Mouse (Mus musculus) forebrain, postnatal 0 days (tissue): ENCODE measurements around the gene 2310030G06Rik. TPM values are rescaled to one million over a fixed set of nuclear protein-coding genes. Genes with fewer than 3 reads are reported as not detected.

ENCODE experiments used
- ATAC-seq: fragments of 200-750 bp; cut with Nextera tagmentation; 2 replicates; pipeline ENCODE4 v1.8.0; 2017; ENCODE audit warnings: mild to moderate bottlenecking, moderate library complexity
- DNase-seq: peaks from one replicate; pipeline ENCODE4 v3.0.0-alpha.2; 2015
- H3K27ac ChIP-seq: fragments of 300-500 bp; sonication (generic); 2 replicates; pipeline ENCODE4 v1.5.1; 2014; ENCODE audit warnings: low read depth, mild to moderate bottlenecking, antibody characterized with exemption, low read length, moderate library complexity, mixed read lengths
- H3K27me3 ChIP-seq: fragments of 300-500 bp; sonication (generic); 2 replicates; pipeline ENCODE4 v1.6.1; 2014; ENCODE audit warnings: mild to moderate bottlenecking, low read length, mixed read lengths; ENCODE audit not compliant: insufficient read depth
- H3K36me3 ChIP-seq: fragments of 300-500 bp; sonication (generic); 2 replicates; pipeline ENCODE4 v1.6.1; 2014; ENCODE audit warnings: mild to moderate bottlenecking, moderate library complexity; ENCODE audit not compliant: insufficient read depth
- H3K4me1 ChIP-seq: fragments of 300-500 bp; sonication (generic); 2 replicates; pipeline ENCODE4 v1.6.1; 2014; ENCODE audit warnings: antibody characterized with exemption; ENCODE audit not compliant: insufficient read depth
- H3K4me2 ChIP-seq: fragments of 300-500 bp; sonication (generic); 2 replicates; pipeline ENCODE4 v1.6.1; 2014; ENCODE audit warnings: low read depth, mild to moderate bottlenecking, moderate library complexity
- H3K4me3 ChIP-seq: fragments of 300-500 bp; sonication (generic); 2 replicates; pipeline ENCODE4 v1.5.1; 2014; ENCODE audit warnings: low read depth, low read length, mixed read lengths
- H3K9ac ChIP-seq: fragments of 300-500 bp; sonication (generic); 2 replicates; pipeline ENCODE4 v1.6.1; 2014; ENCODE audit warnings: mild to moderate bottlenecking
- H3K9me3 ChIP-seq: fragments of 300-500 bp; sonication (generic); 2 replicates; pipeline ENCODE4 v1.6.1; 2016; ENCODE audit warnings: low read length
- CTCF ChIP-seq: sonication (generic); IDR thresholded peaks from 2 replicates; pipeline ENCODE4 v1.5.1; 2016; ENCODE audit warnings: antibody characterized with exemption, control low read depth, low read depth
- WGBS: fragments of 180-500 bp; shearing (Covaris S2); extraction: QIAGEN DNeasy Blood & Tissue Kit; methylation state at CpG from one replicate; pipeline ENCODE4 v1.1.7; 2014; 5-methylcytosine and 5-hydroxymethylcytosine counted together
- polyA plus RNA-seq: library from polyadenylated mRNA; unstranded; fragments of >200 nt; fragmentation: Nextera tagmentation; extraction: Ambion mirVana; gene quantifications from 2 replicates; pipeline ENCODE4 v1.2.1, GENCODE M21; 2015
- total RNA-seq: library from RNA; depleted of rRNA; stranded (reverse); fragments of >200 nt; gene quantifications from 2 replicates; pipeline ENCODE4 v1.2.3, GENCODE M21; 2014

2310030G06Rik gene
- total and polyA plus RNA-seq, 2 experiments from 2014 or later, result 2.0 to 3.8 TPM

- H3K4me3 ChIP-seq, result no peak overlapping the region
- 45% methylated on average over 6 of the region's 6 CpGs for WGBS
- ATAC-seq, result no peak
- no peaks in the 10 kb centered on the region for H3K4me1 ChIP-seq
- no peak overlapping the region for H3K9ac ChIP-seq
- no peaks in the 10 kb centered on the region for H3K27me3 ChIP-seq
- H3K4me2 ChIP-seq, result no peak overlapping the region
- peaks cover 8% of the 10 kb centered on the region; the same call in 1 of the 2 replicates for H3K36me3 ChIP-seq
- H3K27ac ChIP-seq, result no peak overlapping the region
- TF ChIP-seq CTCF, result no peak
- DNase-seq, result no peak
- H3K9me3 ChIP-seq, result no peaks in the 10 kb centered on the region
Measured at GRCm38 (mm10) chr9:50704907-50705306, 41.4 kb downstream of the 2310030G06Rik start.

GRCm38 (mm10) chr9:50700921-50701691 is 45.2 kb downstream of the 2310030G06Rik start:
- no peaks in the 10 kb centered on the region for H3K27me3 ChIP-seq
- no peaks in the 10 kb centered on the region for H3K9me3 ChIP-seq
- H3K4me3 ChIP-seq, result no peak overlapping the region
- no peak overlapping the region for H3K4me2 ChIP-seq
- no peak for DNase-seq
- H3K9ac ChIP-seq, result no peak overlapping the region
- H3K27ac ChIP-seq, result no peak overlapping the region
- no peak for TF ChIP-seq CTCF
- H3K36me3 ChIP-seq, result 0 out of 2 replicates have a peak, but pooled peaks cover 7% of the 10 kb centered on the region
- H3K4me1 ChIP-seq, result peaks cover 8% of the 10 kb centered on the region; the same call in 1 of the 2 replicates
- 67% methylated on average over 11 of the region's 11 CpGs for WGBS
- ATAC-seq, result no peak

- Histone ChIP-seq H3K27ac (peak overlapping the region; percentile 88), H3K4me3 (peak overlapping the region; percentile 74), H3K9ac (peak overlapping the region; percentile 85), H3K27me3 (no peaks in the 10 kb centered on the region), H3K9me3 (no peaks in the 10 kb centered on the region), H3K36me3 (0 out of 2 replicates have a peak, but pooled peaks cover 4% of the 10 kb centered on the region), H3K4me2 (peak overlapping the region; percentile 79), H3K4me1 (peaks cover 8% of the 10 kb centered on the region; the same call in 1 of the 2 replicates)
- DNase-seq (peak; percentile 74), ATAC-seq (peak; percentile 64)
- peak; percentile 51 for TF ChIP-seq CTCF
- WGBS, result under 1% methylated on average over 67 of the region's 70 CpGs
Measured at GRCm38 (mm10) chr9:50698418-50699409, 47.6 kb downstream of the 2310030G06Rik start.

- ATAC-seq, result peak; percentile 93
- TF ChIP-seq CTCF, result no peak
Measured at GRCm38 (mm10) chr9:50697706-50698041, 48.7 kb downstream of the 2310030G06Rik start.

GRCm38 (mm10) chr9:50696851-50697705 is 49.3 kb downstream of the 2310030G06Rik start:
- peak overlapping the region; percentile 85 for H3K9ac ChIP-seq
- WGBS, result 45% methylated on average over 12 of the region's 12 CpGs

More at GRCm38 (mm10) chr9:50697706-50698041, 48.7 kb downstream of the 2310030G06Rik start:
- peak overlapping the region; percentile 74 for H3K4me3 ChIP-seq
- peak overlapping the region; percentile 79 for H3K4me2 ChIP-seq
- peak overlapping the region; percentile 66 for H3K27ac ChIP-seq
- no peaks in the 10 kb centered on the region for H3K9me3 ChIP-seq
- peaks cover 10% of the 10 kb centered on the region for H3K36me3 ChIP-seq
- DNase-seq, result peak; percentile 91
- H3K9ac ChIP-seq, result peak overlapping the region; percentile 85
- no peaks in the 10 kb centered on the region for H3K27me3 ChIP-seq
- WGBS, result 3% methylated on average over 12 of the region's 12 CpGs
- peaks cover 8% of the 10 kb centered on the region; the same call in 1 of the 2 replicates for H3K4me1 ChIP-seq

GRCm38 (mm10) chr9:50695153-50695552 is 51.2 kb downstream of the 2310030G06Rik start:
- H3K4me2 ChIP-seq, result no peak overlapping the region
- H3K36me3 ChIP-seq, result peaks cover 16% of the 10 kb centered on the region
- WGBS, result 83% methylated on average over 6 of the region's 6 CpGs
- no peak overlapping the region for H3K9ac ChIP-seq
- H3K27me3 ChIP-seq, result no peaks in the 10 kb centered on the region
- H3K4me3 ChIP-seq, result no peak overlapping the region
- no peaks in the 10 kb centered on the region for H3K9me3 ChIP-seq
- no peak overlapping the region for H3K27ac ChIP-seq
- no peak for TF ChIP-seq CTCF
- H3K4me1 ChIP-seq, result peaks cover 8% of the 10 kb centered on the region; the same call in 1 of the 2 replicates
- DNase-seq (no peak), ATAC-seq (no peak)

More at GRCm38 (mm10) chr9:50696851-50697705, 49.3 kb downstream of the 2310030G06Rik start:
- DNase-seq (no peak), ATAC-seq (peak; percentile 5; the same call in 1 of the 2 replicates)
- peaks cover 14% of the 10 kb centered on the region for H3K36me3 ChIP-seq
- H3K4me3 ChIP-seq, result peak overlapping the region; percentile 74
- peak overlapping the region; percentile 79 for H3K4me2 ChIP-seq
- H3K4me1 ChIP-seq, result peaks cover 8% of the 10 kb centered on the region; the same call in 1 of the 2 replicates
- H3K27me3 ChIP-seq, result no peaks in the 10 kb centered on the region
- H3K27ac ChIP-seq, result peak overlapping the region; percentile 66
- TF ChIP-seq CTCF, result no peak
- H3K9me3 ChIP-seq, result no peaks in the 10 kb centered on the region
